Comparison of ENCODE assay signal across 7 mouse cellular contexts in the genomic region with DNA sequence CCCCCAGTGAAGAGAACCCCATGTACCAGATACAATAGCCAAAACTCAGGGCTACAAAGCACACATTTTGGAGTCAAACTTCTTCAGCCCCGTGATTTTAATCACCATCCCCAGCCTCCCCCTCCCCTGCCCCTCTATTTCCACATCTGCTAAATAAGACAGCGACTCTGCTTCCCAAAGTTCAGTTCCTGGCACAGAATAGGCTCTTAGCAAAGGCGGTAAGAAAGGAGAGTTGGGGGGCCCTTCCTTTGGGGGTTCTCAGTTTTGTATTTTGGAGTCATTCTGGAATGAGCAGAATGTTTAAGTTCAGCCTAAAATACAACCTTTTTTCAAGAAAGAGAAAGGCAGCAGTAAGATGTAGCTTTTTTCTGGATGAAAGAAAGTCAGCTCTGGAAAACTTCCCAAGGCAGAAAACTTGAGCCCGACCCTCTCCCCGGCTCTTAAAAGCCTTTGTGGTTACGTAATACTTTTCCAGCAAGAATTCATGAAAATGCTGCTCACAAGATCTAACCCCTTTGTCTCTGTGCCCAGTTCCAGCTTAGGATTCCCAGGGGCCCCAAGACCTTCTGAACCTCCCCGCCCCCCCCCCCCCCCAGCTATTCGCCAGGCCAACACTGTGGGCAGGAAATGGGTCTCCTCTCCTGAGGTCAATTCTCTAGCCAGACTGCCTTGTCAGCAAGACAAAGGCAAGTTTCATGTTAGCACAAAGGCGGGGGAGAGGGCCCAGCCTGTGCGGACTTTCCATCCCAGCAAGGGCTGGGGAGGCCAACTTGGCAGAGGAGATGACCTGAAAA. TPM values are rescaled to one million over a fixed set of nuclear protein-coding genes. Genes with fewer than 3 reads are reported as not detected.
DNase-seq lines count a peak whose midpoint lies in the region; ATAC-seq and TF ChIP-seq lines count a peak whose summit lies in the region.

No protein-coding gene starts in this region.

- H3ac ChIP-seq in C2C12 (ENCODE audit: control insufficient read depth, insufficient read length, low read depth): no peak overlapping the region

- no peak overlapping the region for H3K4me2 ChIP-seq in forebrain, embryonic 15.5 days (replicated peaks)
- H3K4me2 ChIP-seq in midbrain, embryonic 16.5 days (ENCODE audit: low read length): no peak overlapping the region

- H3K4me3 ChIP-seq in C2C12 (ENCODE audit: insufficient read depth, poor library complexity, severe bottlenecking): no peak overlapping the region
- no peak overlapping the region for H3K4me3 ChIP-seq in forebrain, embryonic 15.5 days
- H3K4me3 ChIP-seq in midbrain, embryonic 16.5 days (ENCODE audit: low read depth, low read length): no peak overlapping the region

- H3K9ac ChIP-seq in forebrain, embryonic 15.5 days (replicated peaks): no peak overlapping the region
- no peak overlapping the region for H3K9ac ChIP-seq in midbrain, embryonic 16.5 days (ENCODE audit: low read depth, low read length)

- peak; percentile 86 for ATAC-seq in forebrain, embryonic 15.5 days (replicated peaks)
- peak; percentile 87 for ATAC-seq in midbrain, embryonic 16.5 days
- no peak for ATAC-seq in megakaryocyte-erythroid progenitor cell, adult 5-6 weeks (replicated peaks; ENCODE audit: low FRiP score, low TSS enrichment, poor library complexity, severe bottlenecking)

- H3K79me2 ChIP-seq in C2C12 (ENCODE audit: control insufficient read depth, insufficient read depth): no peaks in the 10 kb centered on the region

- H3K9me3 ChIP-seq in forebrain, embryonic 15.5 days: no peaks in the 10 kb centered on the region
- no peaks in the 10 kb centered on the region for H3K9me3 ChIP-seq in midbrain, embryonic 16.5 days (replicated peaks; ENCODE audit: control insufficient read depth, low read length, poor library complexity, severe bottlenecking)

- peak overlapping the region; percentile 74 for H3K27ac ChIP-seq in forebrain, embryonic 15.5 days (replicated peaks)
- peak overlapping the region; percentile 33 for H3K27ac ChIP-seq in midbrain, embryonic 16.5 days (ENCODE audit: low read length)

- no peak for TF ChIP-seq CTCF in C2C12 (IDR thresholded peaks at IDR 0.05; ENCODE audit: control insufficient read depth, insufficient read depth, insufficient read length)

- H3K79me3 ChIP-seq in C2C12 (ENCODE audit: low read depth): peaks cover 12% of the 10 kb centered on the region

- peaks cover 75% of the 10 kb centered on the region for H3K36me3 ChIP-seq in C2C12 (ENCODE audit: control insufficient read depth, insufficient read depth)
- H3K36me3 ChIP-seq in forebrain, embryonic 15.5 days: peaks cover 21% of the 10 kb centered on the region
- peaks cover 2% of the 10 kb centered on the region; the same call in 1 of the 2 replicates for H3K36me3 ChIP-seq in midbrain, embryonic 16.5 days (ENCODE audit: control insufficient read depth, insufficient read depth, low read length)

- 4% methylated on average over 10 of the region's 10 CpGs for WGBS in forebrain, embryonic 15.5 days
- 9% methylated on average over 9 of the region's 10 CpGs for WGBS in midbrain, embryonic 16.5 days

- DNase-seq in NIH3T3 (ENCODE audit: low read depth): peak; percentile 95
- DNase-seq in heart, postnatal 4 days: peak; percentile 70
- peak; percentile 14 to 46 for DNase-seq in layer of hippocampus, postnatal 36 days

- no peaks in the 10 kb centered on the region for H3K27me3 ChIP-seq in C2C12 (ENCODE audit: control insufficient read depth, insufficient read depth, insufficient read length)
- no peaks in the 10 kb centered on the region for H3K27me3 ChIP-seq in forebrain, embryonic 15.5 days
- no peaks in the 10 kb centered on the region for H3K27me3 ChIP-seq in midbrain, embryonic 16.5 days (ENCODE audit: control insufficient read depth, insufficient read depth, low read depth, low read length)

- H3K4me1 ChIP-seq in forebrain, embryonic 15.5 days: peaks cover 18% of the 10 kb centered on the region
- H3K4me1 ChIP-seq in midbrain, embryonic 16.5 days (ENCODE audit: control insufficient read depth, insufficient read depth, low read length): no peaks in the 10 kb centered on the region

TF ChIP-seq in C2C12, 6 proteins besides CTCF, POLR2A, EP300 and RAD21:
- TF ChIP-seq MYOG (IDR thresholded peaks at IDR 0.05; ENCODE audit: control insufficient read depth, extremely low read depth, insufficient read length) (no peak), CEBPB (IDR thresholded peaks at IDR 0.05; ENCODE audit: low read depth) (peak; percentile 32)

RNA-seq across cellular contexts. Expression of a gene that starts 35.9 kb away (rescaled TPM):
- 21.7 TPM for polyA plus RNA-seq in C2C12 (2012; fragmentation: generic; extraction: Trizol)
- 17.3 and 18.0 TPM in 2 replicates for polyA plus RNA-seq in forebrain, embryonic 15.5 days (2015; fragmentation: Nextera tagmentation; extraction: Ambion mirVana)
- 10 to 100 TPM; 30.1 to 31.0 TPM for total RNA-seq in heart, postnatal 4 days (2021)
- total RNA-seq in layer of hippocampus, postnatal 36 days (2021): 10 to 100 TPM; 10.5 to 12.6 TPM
- polyA plus RNA-seq in midbrain, embryonic 16.5 days (2015; fragmentation: Nextera tagmentation; extraction: Ambion mirVana): 21.6 and 23.4 TPM in 2 replicates
- total RNA-seq in megakaryocyte-erythroid progenitor cell, adult 5-6 weeks (2014; fragmentation: Nextera tagmentation): 0.99 and 1.9 TPM in 2 replicates
- total RNA-seq in megakaryocyte-erythroid progenitor cell, adult 5-6 weeks (2017): 0.52 and 0.57 TPM in 2 replicates

Comparison
In these comparisons a context has a peak if more than half of its experiments do, and no peak if none do; other contexts are left out.
1. DNase-seq: peak in every context shown above with its lines; median percentile 95 in NIH3T3; 70 in heart, postnatal 4 days; 30 in layer of hippocampus, postnatal 36 days.